Mouse (Mus musculus) MEL (cell line): ENCODE results near the gene Syce1l. TPM values are rescaled to one million over a fixed set of nuclear protein-coding genes. Genes with fewer than 3 reads are reported as not detected.

ENCODE experiments used
- DNase-seq: peaks from one replicate; pipeline ENCODE4 v3.0.0; 2011; ENCODE audit warnings: low read depth, low spot score
- H3K27ac ChIP-seq: 2 replicates; pipeline ENCODE4 v1.5.1; 2012; ENCODE audit warnings: low read depth, mild to moderate bottlenecking, control low read depth, low read length, moderate library complexity; ENCODE audit not compliant: control insufficient read depth
- H3K27me3 ChIP-seq, 2 experiments: fragments of 150-350 bp in 1 of 2; sonication (generic) in 1 of 2; 2 replicates each; pipeline ENCODE4 v1.6.1; 2012; ENCODE audit warnings: low read length in 2 of 2, mild to moderate bottlenecking in 2 of 2, improper control_type of control experiment in 1 of 2, moderate library complexity in 1 of 2; ENCODE audit not compliant: insufficient read depth in 2 of 2, control insufficient read depth in 1 of 2
- H3K36me3 ChIP-seq, 2 experiments: 2 replicates each; pipeline ENCODE4 v1.6.1; 2012 to 2014; ENCODE audit warnings: low read length in 2 of 2, improper control_type of control experiment in 1 of 2, inconsistent platforms in 1 of 2, mild to moderate bottlenecking in 1 of 2; ENCODE audit not compliant: insufficient read depth in 2 of 2, control insufficient read depth in 1 of 2
- H3K4me1 ChIP-seq, 2 experiments: fragments of 150-350 bp in 1 of 2; sonication (generic) in 1 of 2; 2 replicates each; pipeline ENCODE4 v1.6.1; 2012; ENCODE audit warnings: low read length in 2 of 2, improper control_type of control experiment in 1 of 2, mild to moderate bottlenecking in 1 of 2; ENCODE audit not compliant: insufficient read depth in 2 of 2, control insufficient read depth in 1 of 2
- H3K4me3 ChIP-seq, 2 experiments: fragments of 150-350 bp in 1 of 2; sonication (generic) in 1 of 2; 2 replicates each; pipeline ENCODE4 v1.5.1; 2012; ENCODE audit warnings: low read depth in 2 of 2, low read length in 2 of 2, mild to moderate bottlenecking in 2 of 2, moderate library complexity in 2 of 2, control low read depth in 1 of 2, improper control_type of control experiment in 1 of 2; ENCODE audit not compliant: control insufficient read depth in 1 of 2, insufficient read depth in 1 of 2
- H3K79me2 ChIP-seq: 2 replicates; pipeline ENCODE4 v1.6.1; 2012; ENCODE audit warnings: mild to moderate bottlenecking, low read length, moderate library complexity; ENCODE audit not compliant: control insufficient read depth, poor library complexity, insufficient read depth
- H3K9ac ChIP-seq: 2 replicates; pipeline ENCODE4 v1.6.1; 2012; ENCODE audit warnings: low read depth, mild to moderate bottlenecking, control low read depth, low read length, moderate library complexity; ENCODE audit not compliant: control insufficient read depth, poor library complexity, severe bottlenecking
- H3K9me3 ChIP-seq: fragments of 150-350 bp; sonication (generic); replicated peaks from 2 replicates; pipeline ENCODE4 v1.6.1; 2012; ENCODE audit warnings: mild to moderate bottlenecking, low read length, improper control_type of control experiment, moderate library complexity; ENCODE audit not compliant: insufficient read depth
- CHD1 ChIP-seq: IDR thresholded peaks from 2 replicates; pipeline ENCODE4 v1.6.1; 2012; ENCODE audit warnings: low read depth, mild to moderate bottlenecking, inconsistent platforms, low read length, improper control_type of control experiment
- CHD2 ChIP-seq: IDR thresholded peaks from 2 replicates; pipeline ENCODE4 v1.6.1; 2011; ENCODE audit warnings: low read length, improper control_type of control experiment
- CTCF ChIP-seq, 3 experiments: IDR thresholded peaks in 2 of 3; conservative IDR thresholded peaks in 1 of 3; 2 replicates each; pipeline ENCODE4 v1.5.1; 2011 to 2012; ENCODE audit warnings: low read length in 3 of 3, low read depth in 2 of 3, mild to moderate bottlenecking in 2 of 3, improper control_type of control experiment in 1 of 3, inconsistent platforms in 1 of 3, mixed read lengths in 1 of 3, moderate library complexity in 1 of 3; ENCODE audit not compliant: control insufficient read depth in 1 of 3, insufficient read depth in 1 of 3, poor library complexity in 1 of 3, severe bottlenecking in 1 of 3
- ETS1 ChIP-seq: IDR thresholded peaks from 2 replicates; pipeline ENCODE4 v1.6.1; 2012; ENCODE audit warnings: low read depth, mild to moderate bottlenecking, inconsistent platforms, low read length, improper control_type of control experiment, moderate library complexity
- GATA1 ChIP-seq: IDR thresholded peaks from 2 replicates; pipeline ENCODE4 v1.6.1; 2011; ENCODE audit warnings: low read depth, low read length, improper control_type of control experiment
- HCFC1 ChIP-seq: IDR thresholded peaks from 2 replicates; pipeline ENCODE4 v1.6.1; 2012; ENCODE audit warnings: low read depth, mild to moderate bottlenecking, inconsistent platforms, low read length, improper control_type of control experiment, moderate library complexity
- KAT2A ChIP-seq: conservative IDR thresholded peaks from 2 replicates; pipeline ENCODE4 v1.6.1; 2012; ENCODE audit warnings: low read depth, low read length, improper control_type of control experiment, inconsistent platforms
- MAZ ChIP-seq: IDR thresholded peaks from 2 replicates; pipeline ENCODE4 v1.6.1; 2012; ENCODE audit warnings: low read depth, mild to moderate bottlenecking, inconsistent platforms, low read length, improper control_type of control experiment
- MXI1 ChIP-seq: IDR thresholded peaks from 2 replicates; pipeline ENCODE4 v1.6.1; 2011; ENCODE audit warnings: mild to moderate bottlenecking, low read depth, low read length, improper control_type of control experiment
- MYB ChIP-seq: IDR thresholded peaks from 2 replicates; pipeline ENCODE4 v1.6.1; 2011; ENCODE audit warnings: mild to moderate bottlenecking, low read depth, low read length, improper control_type of control experiment
- NELFE ChIP-seq: IDR thresholded peaks from 2 replicates; pipeline ENCODE4 v1.6.1; 2011; ENCODE audit warnings: low read depth, low read length, improper control_type of control experiment
- NRF1 ChIP-seq: IDR thresholded peaks from 2 replicates; pipeline ENCODE4 v1.6.1; 2014; ENCODE audit warnings: low read depth, mild to moderate bottlenecking, inconsistent platforms, low read length, improper control_type of control experiment, moderate library complexity; ENCODE audit not compliant: poor library complexity, insufficient read depth, severe bottlenecking
- POLR2A ChIP-seq, 2 experiments: IDR thresholded peaks; 2 replicates each; pipeline ENCODE4 v1.6.1; 2011 to 2012; ENCODE audit warnings: low read length in 2 of 2, mild to moderate bottlenecking in 2 of 2, control low read depth in 1 of 2, improper control_type of control experiment in 1 of 2, low read depth in 1 of 2, moderate library complexity in 1 of 2; ENCODE audit not compliant: control insufficient read depth in 1 of 2, insufficient read depth in 1 of 2, poor library complexity in 1 of 2
- POLR2AphosphoS2 ChIP-seq: IDR thresholded peaks from 2 replicates; pipeline ENCODE4 v1.6.1; 2011; ENCODE audit warnings: low read length, improper control_type of control experiment
- SMC3 ChIP-seq: IDR thresholded peaks from 2 replicates; pipeline ENCODE4 v1.6.1; 2011; ENCODE audit warnings: low read depth, low read length, improper control_type of control experiment
- TBP ChIP-seq: IDR thresholded peaks from 2 replicates; pipeline ENCODE4 v1.8.0; 2011; ENCODE audit warnings: low read depth, low read length, improper control_type of control experiment
- TCF12 ChIP-seq: IDR thresholded peaks from 2 replicates; pipeline ENCODE4 v1.6.1; 2014; ENCODE audit warnings: low read depth, mild to moderate bottlenecking, inconsistent platforms, low read length, improper control_type of control experiment, moderate library complexity
- UBTF ChIP-seq: IDR thresholded peaks from 2 replicates; pipeline ENCODE4 v1.6.1; 2012; ENCODE audit warnings: low read depth, mild to moderate bottlenecking, inconsistent platforms, low read length, improper control_type of control experiment, moderate library complexity, borderline replicate concordance; ENCODE audit not compliant: insufficient read depth
- ZC3H11A ChIP-seq: IDR thresholded peaks from 2 replicates; pipeline ENCODE4 v1.6.1; 2012; ENCODE audit warnings: low read depth, mild to moderate bottlenecking, inconsistent platforms, low read length, improper control_type of control experiment
- ZKSCAN1 ChIP-seq: IDR thresholded peaks from 2 replicates; pipeline ENCODE4 v1.6.1; 2012; ENCODE audit warnings: low read depth, mild to moderate bottlenecking, inconsistent platforms, low read length, improper control_type of control experiment, moderate library complexity
- ZMIZ1 ChIP-seq: IDR thresholded peaks from 2 replicates; pipeline ENCODE4 v1.6.1; 2012; ENCODE audit warnings: low read depth, mild to moderate bottlenecking, inconsistent platforms, low read length, improper control_type of control experiment, moderate library complexity
- polyA plus RNA-seq, 2 experiments: library from polyadenylated mRNA; stranded (reverse) in 1 of 2; unstranded in 1 of 2; fragments of >175 nt in 1 of 2; fragments of >200 nt in 1 of 2; gene quantifications; 2 replicates each; pipeline versions ENCODE4 v1.2.1 to v1.2.4; 2012; ENCODE audit warnings: low replicate concordance in 2 of 2, low read depth in 1 of 2; ENCODE audit not compliant: insufficient read length in 2 of 2, insufficient read depth in 1 of 2, missing spikeins in 1 of 2
- total RNA-seq: library from RNA; depleted of rRNA; stranded (reverse); fragments of 300-350 nt; gene quantifications from 2 replicates; pipeline ENCODE4 v1.2.3, GENCODE M21; 2012

The Syce1l gene
- total and polyA plus RNA-seq, 3 experiments = not detected

DNA sequence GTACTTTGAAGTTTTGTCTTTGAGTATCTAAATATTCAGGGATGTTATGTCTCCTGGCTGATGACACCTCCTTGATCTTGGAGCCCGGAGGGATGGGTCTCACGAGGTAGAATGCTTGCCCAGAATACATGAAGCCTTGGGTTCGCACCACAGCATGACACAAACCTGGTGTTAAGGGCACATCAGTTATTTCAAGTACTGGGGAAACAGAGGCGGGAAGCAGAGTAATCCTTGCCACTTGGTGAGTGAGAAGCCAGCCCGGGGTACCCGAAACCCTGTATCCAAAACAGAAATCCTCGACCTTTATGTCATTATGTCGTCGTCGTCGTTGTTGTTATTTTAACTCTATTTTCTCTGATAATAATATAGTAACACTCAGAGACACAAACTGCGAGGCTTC is 8.9 kb upstream of the Syce1l start:
- H3K9ac ChIP-seq = peak overlapping the region; percentile 35
- TF ChIP-seq KAT2A = no peak
- no peak for TF ChIP-seq UBTF
- no peak for TF ChIP-seq GATA1
- TF ChIP-seq CHD1 = no peak
- no peak for TF ChIP-seq POLR2A (IDR thresholded peaks at IDR 0.05; ENCODE audit: control insufficient read depth in 1 of 2, insufficient read depth in 1 of 2, low read depth in 1 of 2, low read length in 2 of 2, poor library complexity in 1 of 2)
- TF ChIP-seq ETS1 = no peak
- no peak for TF ChIP-seq ZC3H11A
- TF ChIP-seq TCF12 = no peak
- no peak for TF ChIP-seq MYB
- TF ChIP-seq POLR2AphosphoS2 = no peak
- TF ChIP-seq SMC3 = no peak
- TF ChIP-seq ZKSCAN1 = no peak
- peak; percentile 25 for DNase-seq

DNA sequence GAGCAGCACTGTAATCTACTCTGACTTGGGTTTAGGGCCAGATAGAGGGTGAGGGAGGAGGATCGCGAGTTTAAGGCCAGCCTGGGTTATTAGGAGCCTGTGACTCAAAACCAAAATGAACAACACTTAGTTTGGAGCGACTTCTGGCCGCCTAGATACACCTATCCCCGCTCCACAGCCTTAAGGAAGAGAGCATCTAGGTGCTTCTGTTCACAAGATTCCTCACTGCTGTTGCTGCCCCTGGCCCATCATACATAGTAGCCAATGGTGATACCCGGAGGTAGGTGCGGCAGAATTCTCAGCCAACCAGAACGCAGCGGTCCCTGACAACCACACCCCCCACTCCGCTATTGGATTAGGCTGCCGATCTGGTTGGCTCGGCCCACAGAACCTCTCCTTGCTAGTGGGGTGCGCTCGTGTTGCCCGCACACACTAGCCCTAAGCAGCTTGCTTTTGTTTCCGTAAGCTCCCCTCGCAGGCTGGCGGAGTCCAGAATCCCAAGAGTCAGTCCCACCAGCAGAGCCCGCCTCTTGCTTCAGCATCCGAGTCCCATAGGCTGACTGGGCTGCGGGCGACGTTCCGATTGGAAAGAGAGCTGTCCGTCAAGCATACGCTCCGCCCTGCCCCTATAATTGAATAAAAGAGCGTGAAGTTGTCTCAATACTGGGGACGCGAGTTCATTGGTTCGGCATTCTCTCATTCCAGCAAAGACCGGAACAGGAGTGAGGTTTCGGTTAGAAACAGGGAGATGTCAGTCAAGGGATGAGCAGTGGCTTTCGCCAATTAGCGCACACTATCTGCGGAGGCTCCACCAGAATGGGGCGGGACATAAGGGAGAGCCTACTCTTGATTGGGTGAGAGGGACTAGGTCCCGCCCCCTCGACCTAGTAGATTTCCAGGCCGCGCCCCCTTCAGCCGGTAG is 8.1 kb upstream of the Syce1l start, which contains the start of gene Mon1b:
Mon1b (plus strand) TSS at position 918 of the 922 bp plus-strand sequence.
- Histone ChIP-seq H3K4me3 (peak within 1 kb of the TSS; percentile 70 to 85), H3K4me1 (peaks cover 0 to 11% of the 10 kb centered on the region in 2 experiments; a peak in 2 of 4 replicates), H3K27me3 (no peaks in the 10 kb centered on the region), H3K9ac (peak within 1 kb of the TSS; percentile 93), H3K79me2 (peaks cover 16% of the 10 kb centered on the region), H3K36me3 (peaks cover 0 to 4% of the 10 kb centered on the region in 2 experiments; a peak in 1 of 4 replicates), H3K27ac (peak within 1 kb of the TSS; percentile 92), H3K9me3 (no peaks in the 10 kb centered on the region)
- DNase-seq = peak; percentile 97
- TF ChIP-seq MXI1 (peak; percentile 19; the same call in 1 of the 2 replicates), HCFC1 (0 out of 2 replicates have a peak, but pooled peaks have one; percentile 49), CHD2 (peak; percentile 66), POLR2A (IDR thresholded peaks at IDR 0.05; ENCODE audit: control insufficient read depth in 1 of 2, insufficient read depth in 1 of 2, low read depth in 1 of 2, low read length in 2 of 2, poor library complexity in 1 of 2) (peak in 1 of 2 experiments; percentile 60; a peak in 1 of 4 replicates), GATA1 (no peak), MAZ (no peak), TBP (peak; percentile 68; the same call in 1 of the 2 replicates), NRF1 (peak; percentile 30; the same call in 1 of the 2 replicates), ZMIZ1 (peak; percentile 55; the same call in 1 of the 2 replicates), NELFE (peak; percentile 66), TCF12 (peak; percentile 23; the same call in 1 of the 2 replicates), CTCF (IDR thresholded peaks at IDR 0.05 in 2 of 3, conservative IDR thresholded peaks at IDR 0.05 in 1 of 3; ENCODE audit: control insufficient read depth in 1 of 3, insufficient read depth in 1 of 3, low read depth in 2 of 3, low read length in 3 of 3, poor library complexity in 1 of 3, severe bottlenecking in 1 of 3) (no peak)

More for the DNA sequence above, 8.9 kb upstream of the Syce1l start:
- Histone ChIP-seq H3K4me1 (peaks cover 0 to 11% of the 10 kb centered on the region in 2 experiments; a peak in 2 of 4 replicates), H3K27ac (no peak overlapping the region), H3K9me3 (no peaks in the 10 kb centered on the region), H3K79me2 (peaks cover 16% of the 10 kb centered on the region), H3K27me3 (no peaks in the 10 kb centered on the region), H3K4me3 (peak overlapping the region; percentile 55 to 85), H3K36me3 (peaks cover 0 to 4% of the 10 kb centered on the region in 2 experiments; a peak in 1 of 4 replicates)
